Mouse (Mus musculus): ENCODE results near the gene Spock1.
"Not testable (repeated sequence)": the region's sequence is repeated elsewhere in the genome, so short reads cannot be mapped to it uniquely, and the experiment has no call there.

Spock1 gene

DNA sequence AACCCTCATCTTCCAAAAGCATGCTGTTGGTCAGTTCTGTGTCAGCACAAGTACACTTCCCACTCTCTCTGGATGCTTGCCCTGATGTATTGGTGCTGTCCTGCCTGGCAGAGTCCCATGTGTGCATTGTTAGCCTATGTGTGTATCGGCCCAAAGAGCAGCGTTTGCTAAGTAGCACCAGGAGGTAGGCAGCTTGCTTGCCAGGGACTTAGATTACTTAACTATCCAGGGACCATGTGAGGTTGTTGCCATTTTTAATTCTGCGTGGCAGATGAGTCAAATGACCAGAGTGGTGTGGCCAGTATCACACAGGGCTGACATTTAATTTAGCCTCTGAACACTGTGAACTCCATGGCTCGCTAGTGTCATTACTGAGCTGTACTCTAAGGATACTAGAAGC lies 256.9 kb downstream of the Spock1 start:
- DNase-seq = no peak

DNA sequence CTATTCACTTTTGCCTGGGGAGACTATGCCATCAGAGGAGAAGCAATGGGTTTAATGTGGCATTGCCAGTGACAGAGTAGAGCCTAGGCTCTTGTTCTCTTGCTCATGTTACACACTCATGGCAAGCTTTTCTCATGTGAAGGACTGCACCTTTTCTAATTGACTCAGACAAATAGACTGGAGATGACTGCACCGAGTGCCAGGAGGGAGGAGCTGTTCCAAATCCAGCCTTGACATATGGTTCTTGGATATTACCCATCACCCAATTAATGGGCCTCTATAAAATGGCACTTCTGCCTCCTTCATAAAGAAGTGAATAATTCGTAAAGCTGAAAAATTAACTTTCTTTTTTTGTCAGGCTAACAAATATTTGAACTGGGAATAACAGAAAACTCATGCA lies 259.3 kb downstream of the Spock1 start:
- DNase-seq = no peak

DNA sequence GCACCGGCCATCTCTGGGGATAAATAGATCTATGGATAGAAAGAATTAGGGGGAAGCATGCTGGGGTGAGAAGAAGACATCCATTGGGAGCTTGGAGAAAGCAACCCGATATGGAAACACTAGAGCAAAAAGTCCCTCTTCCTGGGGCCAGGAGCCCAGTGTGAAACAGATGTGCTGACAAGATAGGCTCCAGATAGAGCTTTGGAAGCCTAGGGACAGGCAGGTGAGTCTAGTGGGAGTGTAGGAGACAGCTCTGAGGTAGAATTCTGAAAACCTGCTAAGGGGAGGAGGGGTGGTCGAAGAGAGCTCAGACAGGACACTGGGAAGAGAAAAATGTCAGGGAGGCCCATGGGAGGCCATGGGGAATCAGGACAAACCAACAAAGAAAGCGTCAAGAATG lies 260.7 kb downstream of the Spock1 start:
- no peak for DNase-seq

DNA sequence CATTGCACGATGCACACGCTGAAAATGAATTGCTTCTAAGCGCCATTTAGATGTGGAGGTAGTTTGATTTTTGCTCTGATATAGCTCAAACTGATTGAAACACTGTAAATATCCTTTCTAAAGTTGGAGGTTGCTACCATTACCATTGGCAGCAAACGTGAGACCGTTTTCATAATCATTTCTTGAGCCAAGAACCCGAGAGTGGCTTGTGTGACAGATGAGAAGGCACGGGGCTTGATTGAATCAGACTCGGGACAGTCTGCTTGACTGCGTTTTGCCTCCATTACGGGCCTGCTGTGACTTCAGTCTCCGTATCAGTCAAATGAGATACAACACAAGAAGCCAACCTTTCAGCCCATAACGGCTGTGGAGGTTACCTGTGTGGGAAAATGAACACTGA lies 265.1 kb downstream of the Spock1 start:
- DNase-seq = no peak

DNA sequence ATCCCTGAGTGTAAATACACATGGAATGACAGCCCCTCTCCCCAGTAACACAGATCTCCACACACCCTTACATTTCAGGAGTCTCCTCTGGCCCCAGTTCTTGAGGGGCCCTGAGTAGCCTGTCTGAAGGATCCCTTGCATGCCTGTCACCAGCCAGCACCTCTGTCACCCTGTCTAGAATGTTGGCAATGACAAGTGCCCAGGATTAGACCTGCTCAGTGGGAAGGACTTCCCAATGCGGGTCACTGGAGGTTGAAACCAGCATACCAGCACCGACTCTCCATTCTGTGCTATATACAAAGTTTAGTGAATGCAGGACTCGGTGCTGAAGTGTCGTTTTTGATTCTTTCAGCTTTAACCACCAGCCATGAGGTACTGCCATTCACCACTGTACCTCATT lies 266.5 kb downstream of the Spock1 start:
- DNase-seq = no peak

DNA sequence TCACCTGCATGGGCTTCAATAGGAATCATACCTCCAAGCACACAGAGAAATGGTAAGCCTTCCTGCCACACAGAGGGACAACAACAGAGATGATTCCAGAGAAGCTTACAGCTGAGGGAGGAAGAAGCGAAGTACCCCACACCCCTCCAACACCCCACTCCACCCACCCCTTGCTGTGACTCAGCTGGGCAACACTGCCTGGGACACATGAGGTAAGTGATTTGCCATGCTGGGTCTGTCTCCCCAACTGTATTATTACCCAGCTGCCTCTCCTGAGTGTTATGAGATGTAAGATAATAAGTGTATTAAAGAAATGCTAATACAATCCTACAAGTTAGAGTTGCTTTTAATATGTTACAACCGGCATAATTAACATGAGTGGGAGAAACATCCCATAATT lies 267.2 kb downstream of the Spock1 start:
- no peak for DNase-seq

DNA sequence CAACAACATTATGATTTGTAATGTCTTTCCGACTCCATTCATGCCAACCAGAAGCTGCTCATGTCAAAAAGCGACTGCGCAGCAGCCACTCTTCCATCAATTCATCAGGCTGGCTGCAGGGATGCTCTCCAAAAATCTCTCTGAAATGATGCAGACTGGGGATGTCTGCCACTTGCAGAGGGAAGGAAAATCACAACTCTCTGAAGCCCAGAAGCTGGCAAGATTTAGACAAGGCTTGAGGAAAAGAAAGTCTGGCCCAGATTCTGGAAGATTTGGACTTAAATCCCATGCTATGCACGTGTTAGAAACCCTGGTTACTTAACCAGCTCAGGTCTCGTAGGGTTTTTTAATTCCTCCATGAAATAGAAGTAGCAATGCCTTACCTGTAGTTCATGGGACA lies 269.3 kb downstream of the Spock1 start:
- DNase-seq = no peak

DNA sequence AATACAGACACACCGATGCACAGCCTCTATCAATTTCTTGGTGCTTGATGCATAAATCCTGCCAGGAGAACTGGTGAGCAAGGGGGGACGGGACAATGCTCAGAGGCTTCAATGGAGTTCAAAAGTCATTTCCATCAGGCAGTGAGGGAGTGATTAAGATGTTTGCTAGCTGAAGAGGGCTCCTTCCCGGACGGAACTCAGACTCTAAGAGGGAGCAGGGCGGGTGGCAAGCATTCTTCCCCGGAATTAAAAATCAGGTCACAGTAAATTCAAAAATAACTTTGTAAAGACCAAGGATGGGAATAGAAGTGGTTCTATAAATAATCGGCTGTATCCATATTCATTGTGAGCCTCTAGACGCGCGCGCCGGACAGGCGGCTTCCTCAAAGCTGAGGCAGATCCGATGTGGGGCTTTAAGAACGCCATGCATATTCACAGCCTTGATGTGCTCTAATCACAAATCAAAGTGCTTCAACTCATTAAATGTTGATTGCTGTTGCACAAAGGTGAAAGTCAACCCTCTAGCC lies 270.5 kb downstream of the Spock1 start:
- peak; percentile 32 for DNase-seq

DNA sequence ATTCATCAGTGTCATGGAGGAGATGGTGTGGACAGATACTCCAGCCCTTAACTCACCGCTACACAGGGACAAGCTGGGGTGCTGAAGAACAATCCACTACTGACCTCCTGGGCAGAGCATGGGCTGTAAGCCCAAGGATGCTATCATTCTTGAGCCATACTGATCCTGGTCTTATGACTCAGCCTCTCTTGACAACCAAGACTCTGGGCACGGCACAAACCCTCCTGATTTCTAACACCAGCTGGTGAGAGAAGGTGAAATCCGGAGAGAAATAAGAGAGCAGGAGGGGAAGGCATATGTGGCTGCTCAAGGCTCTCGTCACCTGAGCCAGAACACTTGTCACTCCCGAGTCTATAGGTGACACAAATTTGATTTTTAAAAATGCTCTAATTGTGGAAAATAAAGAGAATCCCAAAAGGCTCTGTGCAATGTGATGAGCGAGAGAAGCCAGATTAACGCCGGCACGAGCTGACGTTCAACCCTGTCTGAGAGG lies 271.0 kb downstream of the Spock1 start:
- DNase-seq = no peak

DNA sequence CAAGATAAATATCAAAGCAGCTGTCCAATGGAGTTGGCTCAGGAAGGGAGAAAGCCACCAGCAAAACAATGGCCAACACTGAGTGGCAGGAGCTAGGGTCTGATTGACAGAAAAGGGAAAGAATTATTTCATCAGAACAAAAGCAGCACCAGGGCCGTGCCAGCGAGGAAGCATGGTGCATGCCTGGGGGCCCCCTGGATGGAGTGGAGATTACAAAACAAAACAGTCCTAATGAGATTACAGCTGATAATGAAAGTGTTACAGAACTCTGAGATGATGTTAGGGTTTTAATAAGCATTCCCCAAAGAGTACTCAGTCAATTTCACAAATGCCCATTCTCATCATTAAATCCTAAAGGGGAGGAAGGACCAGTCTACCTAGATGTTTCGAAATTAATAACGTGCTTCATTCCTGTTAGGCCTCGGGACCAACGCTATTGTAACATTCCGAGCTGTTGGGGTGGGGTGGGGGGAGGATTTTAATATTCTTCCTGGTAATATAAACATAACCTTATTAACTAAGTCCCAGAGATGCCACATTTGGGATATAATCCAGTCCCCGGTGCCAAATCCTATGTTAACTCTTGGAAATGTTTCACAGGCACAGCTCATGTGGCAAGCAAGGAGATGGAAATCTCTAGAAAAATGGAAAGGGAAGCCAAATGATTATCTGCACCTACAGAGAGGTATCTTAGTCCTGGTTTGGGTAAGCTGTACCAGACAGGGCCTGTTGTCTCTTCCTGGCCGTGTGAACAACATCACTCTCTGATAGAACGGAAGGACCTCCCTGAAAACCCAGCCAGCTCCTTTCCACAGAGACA lies 271.7 kb downstream of the Spock1 start:
- no peak for DNase-seq

DNA sequence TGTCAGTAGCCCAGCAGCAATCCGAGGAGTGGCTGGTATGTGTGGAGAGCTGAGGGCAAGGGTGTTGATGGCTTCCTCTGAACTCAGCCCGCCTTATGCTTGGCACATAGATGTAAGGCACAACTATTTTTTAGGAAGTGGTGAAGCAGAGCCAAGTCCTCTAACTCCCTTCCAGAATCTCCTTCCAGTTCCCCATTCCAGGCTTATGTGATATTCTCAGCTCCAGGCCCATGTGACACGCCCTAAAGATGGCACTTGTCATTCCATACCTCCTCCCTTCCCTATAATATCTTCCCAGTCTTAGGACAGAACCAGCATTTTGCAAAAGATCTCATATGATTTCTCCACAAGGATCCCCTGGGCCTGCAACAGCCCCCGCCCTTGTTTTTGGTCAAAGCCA lies 277.6 kb downstream of the Spock1 start:
- DNase-seq = no peak

DNA sequence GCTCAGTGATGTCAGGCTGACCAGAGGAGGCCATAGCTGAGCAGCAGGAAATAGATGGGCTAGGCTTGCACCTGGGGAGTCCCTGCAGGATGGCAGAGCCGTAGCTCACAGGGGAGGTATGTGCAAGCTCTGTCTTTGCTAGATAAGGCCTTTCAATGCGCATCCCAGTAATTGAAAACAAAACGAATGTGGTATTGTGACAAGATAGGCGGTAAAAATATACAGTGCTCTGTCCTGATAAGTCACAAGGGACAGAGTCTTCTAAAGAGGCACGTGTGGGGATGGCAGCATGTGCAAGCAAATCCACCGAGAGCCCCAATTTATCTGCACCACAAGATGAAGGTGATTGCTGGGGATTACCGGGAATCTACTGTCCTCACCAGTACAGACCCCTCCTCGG lies 279.9 kb downstream of the Spock1 start:
- DNase-seq = no peak

DNA sequence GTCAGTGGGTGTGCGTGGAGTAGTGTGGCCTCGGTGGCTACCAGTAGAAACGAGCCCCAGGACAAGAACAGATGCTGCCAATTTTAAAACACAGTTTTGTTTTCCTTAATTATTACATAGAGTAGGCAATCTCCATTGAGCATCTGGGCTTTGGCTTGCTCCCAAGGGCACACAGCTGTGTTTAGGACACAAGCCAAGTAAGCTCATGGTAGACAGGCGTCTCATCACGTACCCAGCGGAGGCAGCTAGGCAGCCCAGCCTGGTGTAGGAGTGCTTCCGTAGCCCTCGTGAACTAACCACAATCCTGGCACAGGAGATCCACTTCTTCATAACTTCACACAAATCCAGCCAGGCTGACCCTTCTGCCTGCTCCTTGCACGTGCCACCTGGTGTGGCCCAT lies 281.7 kb downstream of the Spock1 start:
- DNase-seq = no peak

DNA sequence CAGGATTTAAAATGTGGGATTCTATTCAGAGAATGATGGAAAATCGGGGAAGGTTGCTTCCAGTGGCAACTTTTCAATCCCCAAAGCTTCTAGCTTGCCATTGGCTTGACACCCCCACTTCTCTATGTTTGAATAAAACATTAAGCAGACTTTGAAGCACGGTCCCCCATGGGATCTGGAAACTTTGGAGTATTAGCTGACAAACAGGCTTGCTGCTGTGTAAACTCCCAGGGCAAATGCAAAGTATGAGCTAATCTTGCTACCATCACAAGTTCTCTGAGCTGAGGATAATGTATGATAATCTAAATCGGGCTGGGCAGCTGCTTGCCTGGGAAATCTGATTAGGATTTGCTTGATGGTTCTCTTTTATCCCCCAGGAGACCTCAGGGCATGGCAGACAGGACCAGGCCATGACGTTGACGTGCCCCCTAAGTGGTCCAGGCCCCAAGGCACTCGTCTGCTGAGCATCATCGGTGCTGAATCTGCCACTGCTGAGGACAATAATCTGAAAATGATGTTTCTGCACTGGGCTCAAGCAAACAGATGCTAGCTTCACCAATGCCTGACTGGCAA lies 284.1 kb downstream of the Spock1 start:
- DNase-seq = no peak

DNA sequence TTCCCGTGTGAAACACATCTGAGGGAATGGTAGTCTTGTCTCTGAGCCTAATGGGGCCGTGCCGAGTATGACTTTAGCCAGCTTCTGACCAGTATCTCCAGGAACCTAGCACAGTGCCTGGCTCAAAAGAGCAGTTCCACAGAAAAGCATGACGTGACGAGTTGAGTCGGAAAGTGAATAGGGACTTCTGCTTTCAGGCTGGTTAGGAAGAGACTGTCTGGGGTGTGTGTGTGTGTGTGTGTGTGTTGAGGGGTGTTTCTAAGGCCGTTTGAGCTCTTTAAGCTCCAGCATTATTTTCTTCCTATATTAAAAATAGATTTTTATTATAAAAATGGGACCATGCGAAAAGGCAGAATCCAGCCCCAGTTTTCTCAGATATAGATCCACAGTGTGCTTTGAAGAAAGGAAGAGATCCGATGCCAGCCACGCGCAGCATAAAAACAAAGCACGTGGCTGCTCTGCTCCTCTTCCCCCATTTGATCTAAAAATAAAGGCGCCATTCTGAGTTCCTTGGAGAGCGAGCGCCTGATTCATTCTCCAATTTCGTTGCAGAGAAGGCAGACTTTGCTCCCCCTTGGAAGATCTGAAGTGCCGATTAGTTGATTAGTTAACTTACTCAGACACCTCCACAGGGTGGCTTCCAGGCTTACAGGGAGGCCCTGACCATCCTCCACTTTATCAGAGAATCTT lies 288.9 kb downstream of the Spock1 start:
- DNase-seq = peak; percentile 46

DNA sequence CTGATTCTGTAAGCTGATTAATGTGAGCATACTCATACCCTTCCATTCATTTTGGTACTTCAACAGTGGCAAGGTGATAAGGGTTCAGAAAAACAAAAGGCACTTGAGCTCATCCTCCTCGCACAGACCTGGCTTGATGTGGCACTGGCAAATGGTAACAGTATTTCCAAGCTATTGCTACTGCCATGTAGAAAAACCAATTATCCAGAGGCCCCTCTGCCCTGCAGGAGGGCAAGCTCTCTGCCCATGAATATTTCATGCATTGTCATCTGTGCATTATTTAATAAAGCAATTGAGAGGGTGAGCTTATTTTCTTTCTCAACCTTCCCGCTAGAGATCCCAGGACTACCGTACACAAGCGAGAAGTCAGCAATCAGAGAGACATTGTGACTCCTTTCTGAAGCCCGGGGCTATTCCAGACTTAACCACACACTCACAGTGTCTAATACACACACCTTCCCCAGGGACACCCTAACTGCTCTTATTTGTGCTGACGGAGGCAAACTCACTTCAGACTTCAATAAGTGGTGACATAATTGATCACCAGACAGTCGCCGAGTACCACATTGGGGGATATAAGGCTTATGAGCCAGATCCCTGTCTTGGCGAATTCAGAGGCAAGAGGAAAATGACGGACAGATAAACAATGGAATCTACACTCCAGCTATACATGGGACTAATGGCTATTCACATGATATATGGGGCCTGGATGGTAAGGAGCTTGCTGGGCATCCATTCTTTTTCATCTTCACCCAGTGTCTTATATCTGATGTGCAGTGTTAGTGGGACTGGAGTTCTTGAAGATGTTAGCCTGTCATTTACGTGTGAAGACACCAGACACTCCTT lies 296.6 kb downstream of the Spock1 start:
- no peak for DNase-seq

DNA sequence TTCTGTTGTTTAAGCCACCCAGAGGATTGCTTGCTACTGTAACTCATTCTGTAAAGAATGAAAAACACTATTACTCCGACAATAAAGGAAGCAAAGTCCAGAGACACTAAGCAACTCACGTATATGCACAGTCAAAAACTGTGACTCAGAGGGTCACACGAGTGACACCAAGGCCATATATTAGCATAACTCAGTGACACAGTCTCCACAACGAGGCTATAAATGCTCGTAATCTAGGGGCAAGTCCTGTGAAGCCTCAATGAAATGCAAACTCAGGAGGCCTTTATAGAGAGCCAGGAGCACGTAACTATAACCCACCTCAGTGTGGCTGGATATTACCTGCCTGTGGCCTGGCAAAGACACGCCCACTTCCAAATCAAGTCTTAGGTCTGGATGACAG lies 298.2 kb downstream of the Spock1 start:
- DNase-seq = no peak

DNA sequence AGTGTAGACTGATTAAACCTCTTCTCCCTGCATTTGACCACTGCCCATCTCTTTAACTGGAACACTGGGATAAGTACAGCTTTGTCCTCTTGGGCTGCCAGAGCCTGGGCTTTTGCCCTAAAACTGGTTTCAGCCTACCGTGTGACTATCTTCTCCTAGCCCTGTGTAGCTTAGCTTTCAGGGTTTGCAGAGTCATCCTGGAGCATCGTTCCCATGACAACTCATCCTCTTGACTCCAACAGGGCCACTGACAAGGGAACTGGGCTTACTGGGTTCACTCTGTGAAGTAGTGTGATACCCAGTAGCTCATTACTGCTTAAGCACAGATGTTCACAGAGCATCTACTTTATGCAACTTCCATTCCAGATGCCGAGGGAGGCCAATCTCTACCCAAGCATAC lies 303.7 kb downstream of the Spock1 start:
- DNase-seq = no peak

DNA sequence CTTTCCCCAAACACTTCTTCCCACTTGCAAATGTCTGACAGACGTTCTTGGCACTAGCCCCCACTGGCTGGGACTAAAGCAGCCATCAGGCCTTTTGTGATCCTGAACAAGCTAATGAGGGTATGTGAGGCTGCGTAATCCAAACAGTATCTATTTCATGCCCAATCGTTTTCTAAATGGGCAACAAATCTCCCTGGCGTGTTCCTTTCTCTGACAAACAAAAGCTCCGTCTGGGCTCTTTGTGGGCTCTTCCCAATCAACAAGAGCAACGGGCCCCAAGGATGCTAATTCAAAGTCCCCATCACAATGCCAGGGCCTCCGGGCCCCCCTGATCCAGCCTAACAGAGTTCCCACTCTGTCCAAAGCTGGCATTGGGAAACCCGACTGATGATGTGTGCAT lies 304.9 kb downstream of the Spock1 start:
- no peak for DNase-seq

DNA sequence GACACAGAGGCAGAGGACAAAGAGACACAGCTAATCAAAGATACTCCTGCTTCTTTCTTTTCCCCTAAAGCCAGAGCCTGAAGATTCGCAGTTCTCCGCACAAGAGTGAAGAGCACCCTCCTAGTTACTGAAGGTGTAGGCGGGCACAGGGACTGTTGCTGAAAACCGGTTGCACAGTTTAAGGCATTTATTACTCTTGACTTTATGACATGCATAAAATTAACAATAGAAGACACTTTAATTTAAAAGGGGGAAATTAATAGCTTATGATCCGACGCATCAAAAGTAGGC lies 312.4 kb downstream of the Spock1 start:
- no peak for DNase-seq

DNA sequence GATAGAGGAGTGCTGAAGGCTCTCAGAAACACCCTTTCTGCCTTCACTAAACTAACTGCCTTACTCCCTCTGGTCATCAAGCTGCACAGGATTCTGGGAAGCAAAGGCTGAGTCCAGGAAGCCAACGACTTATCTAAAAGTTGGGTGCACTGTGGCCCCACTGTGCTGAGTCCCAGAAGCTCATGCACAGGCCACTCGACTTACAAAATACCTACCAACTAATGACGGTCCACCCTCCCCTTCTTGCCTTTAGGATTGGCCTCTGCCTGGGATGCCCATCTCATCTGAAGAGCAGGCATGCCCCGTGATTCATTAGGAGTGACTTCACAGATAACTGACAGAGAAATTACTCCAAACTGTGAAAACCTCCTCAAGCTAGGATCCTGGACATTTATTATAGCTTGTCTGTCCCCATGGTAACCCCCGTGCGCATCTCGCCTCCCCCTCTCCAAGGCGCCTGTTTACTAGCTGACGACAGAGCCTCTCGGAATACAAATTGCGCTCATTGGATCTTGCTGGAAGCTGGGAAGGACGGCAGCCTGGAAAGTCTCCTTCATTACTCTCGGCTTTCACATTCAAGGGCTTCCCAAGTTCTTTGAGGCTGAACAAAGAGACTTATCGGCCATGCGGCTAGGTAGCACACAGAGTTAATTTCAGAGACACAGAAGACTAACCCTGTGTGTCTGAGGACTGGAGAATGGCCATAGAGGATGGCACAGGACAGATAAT lies 312.9 kb downstream of the Spock1 start:
- DNase-seq = peak; percentile 59

DNA sequence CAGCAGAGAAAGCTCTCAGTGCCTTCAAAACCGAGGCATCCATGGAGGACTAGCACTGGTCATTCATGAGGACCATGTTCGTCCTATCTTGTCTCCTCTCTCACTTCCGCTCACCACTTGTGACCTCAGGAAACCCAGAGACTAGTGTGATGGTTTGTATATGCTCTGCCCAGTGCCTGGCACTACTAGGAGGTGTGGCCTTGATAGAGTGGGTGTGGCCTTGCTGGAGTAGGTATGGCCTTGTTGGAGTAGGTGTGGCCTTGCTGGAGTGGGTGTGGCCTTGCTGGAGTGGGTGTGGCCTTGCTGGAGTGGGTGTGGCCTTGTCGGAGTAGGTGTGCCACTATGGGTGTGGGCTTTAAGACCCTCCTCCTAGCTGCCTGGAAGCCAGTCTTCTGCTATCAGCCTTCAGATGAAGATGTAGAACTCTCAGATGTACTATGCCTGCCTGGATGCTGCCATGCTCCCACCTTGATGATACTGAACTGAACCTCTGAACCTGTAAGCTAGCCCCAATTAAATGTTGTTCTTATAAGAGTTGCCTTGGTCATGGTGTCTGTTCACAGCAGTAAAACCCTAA lies 318.7 kb downstream of the Spock1 start:
- DNase-seq = not testable (repeated sequence)
